Mouse (Mus musculus) adrenal gland, postnatal 14 days (tissue): ENCODE measurements around the gene Jmjd8. TPM values are rescaled to one million over a fixed set of nuclear protein-coding genes. Genes with fewer than 3 reads are reported as not detected.

Experiments used
- DNase-seq: peaks from one replicate; pipeline ENCODE4 v3.0.0; 2021; ENCODE audit warnings: mixed read lengths
- total RNA-seq: library from RNA; stranded (reverse); gene quantifications from 2 replicates; pipeline ENCODE4 v1.2.3, GENCODE M21; 2021

Jmjd8 gene
- total RNA-seq, 1 experiment from 2014 or later: 71.0 TPM

- no peak for DNase-seq
These were observed 20.6 kb upstream of the Jmjd8 start for GRCm38 (mm10) chr17:25808028-25808427.

GRCm38 (mm10) chr17:25808789-25809605 is 19.7 kb upstream of the Jmjd8 start, which contains the start of gene Fbxl16:
Gene Fbxl16 (plus strand): TSS chr17:25809085.
- peak; percentile 92 for DNase-seq

- no peak for DNase-seq
These were observed 18.9 kb upstream of the Jmjd8 start for GRCm38 (mm10) chr17:25809606-25810340.

- no peak for DNase-seq
These were observed 17.8 kb upstream of the Jmjd8 start for GRCm38 (mm10) chr17:25810890-25811289.

GRCm38 (mm10) chr17:25813471-25813870 is 15.2 kb upstream of the Jmjd8 start:
- DNase-seq: peak; percentile 95

GRCm38 (mm10) chr17:25817662-25818061 is 11.0 kb upstream of the Jmjd8 start:
- DNase-seq: peak; percentile 56

- DNase-seq: no peak
These were observed 9.6 kb upstream of the Jmjd8 start for GRCm38 (mm10) chr17:25818851-25819780.

- peak; percentile 82 for DNase-seq
These were observed 5.2 kb upstream of the Jmjd8 start, which contains the start of gene Wdr24 for GRCm38 (mm10) chr17:25823452-25823851. Gene Wdr24 (plus strand): TSS chr17:25823627.

GRCm38 (mm10) chr17:25824362-25825142 is 4.1 kb upstream of the Jmjd8 start:
- no peak for DNase-seq

GRCm38 (mm10) chr17:25825311-25825710 is 3.4 kb upstream of the Jmjd8 start:
- DNase-seq: no peak

GRCm38 (mm10) chr17:25825984-25826570 is 2.6 kb upstream of the Jmjd8 start:
- no peak for DNase-seq

GRCm38 (mm10) chr17:25827011-25827410 is 1.7 kb upstream of the Jmjd8 start:
- DNase-seq: no peak

GRCm38 (mm10) chr17:25827546-25828222 is 983 bp upstream of the Jmjd8 start:
- DNase-seq: no peak

- DNase-seq: no peak
These were observed 458 bp upstream of the Jmjd8 start for GRCm38 (mm10) chr17:25828223-25828594.

GRCm38 (mm10) chr17:25829558-25830017 is 921 bp downstream of the Jmjd8 start:
- DNase-seq: no peak

- DNase-seq: no peak
These were observed 1.6 kb downstream of the Jmjd8 start for GRCm38 (mm10) chr17:25830200-25830753.

GRCm38 (mm10) chr17:25830806-25831431 is 2.3 kb downstream of the Jmjd8 start:
- no peak for DNase-seq

GRCm38 (mm10) chr17:25831451-25832281 is 3.0 kb downstream of the Jmjd8 start:
- DNase-seq: peak; percentile 81
